Mouse (Mus musculus) central nervous system, embryonic 18 days (tissue): Measurements from ENCODE around the gene Prss28. TPM values are rescaled to one million over a fixed set of nuclear protein-coding genes. Genes with fewer than 3 reads are reported as not detected.

Source experiments
- polyA plus RNA-seq: library from polyadenylated mRNA; depleted of rRNA; stranded (reverse); fragments of >200 nt; gene quantifications from 2 replicates; pipeline ENCODE4 v1.2.3, GENCODE M21; 2012; rRNA removed

The Prss28 gene
- polyA plus RNA-seq: not detected in 2 replicates

GRCm38 (mm10) chr17:25308346-25308745, at the start of gene Prss28:
TSS of gene Prss28 (plus strand) at chr17:25308646.

GRCm38 (mm10) chr17:25274571-25275346, 33.7 kb upstream of the Prss28 start, which contains the start of gene Ube2i:
TSS of gene Ube2i (minus strand) at chr17:25274622.

GRCm38 (mm10) chr17:25298094-25298493, 10.4 kb upstream of the Prss28 start, which contains the start of gene Prss34:
TSS of gene Prss34 (plus strand) at chr17:25298394.

GRCm38 (mm10) chr17:25318354-25318753, 9.9 kb downstream of the Prss28 start, which contains the start of gene Prss29:
TSS of gene Prss29 (plus strand) at chr17:25318654.

GRCm38 (mm10) chr17:25345462-25345861, 37.0 kb downstream of the Prss28 start, which contains the start of gene Tpsab1:
TSS of gene Tpsab1 (minus strand) at chr17:25345562.

Other genes with a start within 250 kb of the Prss28 start
- gene Tmem204, start 225.1 kb upstream of the Prss28 start, polyA plus RNA-seq: 9.3 and 9.4 TPM in 2 replicates
- gene Telo2, start 192.7 kb upstream of the Prss28 start, polyA plus RNA-seq: 44.7 and 46.3 TPM in 2 replicates
- gene Ptx4, start 187.9 kb upstream of the Prss28 start, polyA plus RNA-seq: 0.08 and 0.23 TPM in 2 replicates
- 41.6 and 42.0 TPM in 2 replicates for gene Clcn7, start 175.3 kb upstream of the Prss28 start, polyA plus RNA-seq
- gene Ccdc154, start 146.2 kb upstream of the Prss28 start, polyA plus RNA-seq: 0.03 and 0.06 TPM in 2 replicates
- gene Gm38655, start 133.2 kb upstream of the Prss28 start, polyA plus RNA-seq: not detected in 2 replicates
- 24.3 and 25.5 TPM in 2 replicates for gene BC003965, start 124.1 kb upstream of the Prss28 start, polyA plus RNA-seq
- 25.4 and 27.6 TPM in 2 replicates for gene Unkl, start 120.2 kb upstream of the Prss28 start, polyA plus RNA-seq
- gene Gnptg, start 68.5 kb upstream of the Prss28 start, polyA plus RNA-seq: 103 TPM in 2 replicates
- 43.7 and 45.7 TPM in 2 replicates for gene Tsr3, start 68.5 kb upstream of the Prss28 start, polyA plus RNA-seq
- gene Baiap3, start 52.3 kb upstream of the Prss28 start, polyA plus RNA-seq: 44.7 and 46.0 TPM in 2 replicates
- 481 TPM in 2 replicates for gene Ube2i, start 34.0 kb upstream of the Prss28 start, polyA plus RNA-seq
- gene Prss34, start 10.3 kb upstream of the Prss28 start, polyA plus RNA-seq: 0.04 TPM in 1 of 2 replicates, not detected in the other
- gene Prss29, start 10.0 kb downstream of the Prss28 start, polyA plus RNA-seq: not detected in 2 replicates
- gene Tpsab1, start 36.9 kb downstream of the Prss28 start, polyA plus RNA-seq: 0.08 TPM in 1 of 2 replicates, not detected in the other
- gene Tpsb2, start 57.7 kb downstream of the Prss28 start, polyA plus RNA-seq: 0.76 and 2.8 TPM in 2 replicates
- 0.10 and 0.11 TPM in 2 replicates for gene Tpsg1, start 60.6 kb downstream of the Prss28 start, polyA plus RNA-seq
- 87.9 and 99.5 TPM in 2 replicates for gene Cacna1h, start 125.1 kb downstream of the Prss28 start, polyA plus RNA-seq
- gene Tekt4, start 146.0 kb downstream of the Prss28 start, polyA plus RNA-seq: 1.6 and 1.9 TPM in 2 replicates
- 0.82 and 0.89 TPM in 2 replicates for gene Sstr5, start 188.6 kb downstream of the Prss28 start, polyA plus RNA-seq